Mouse (Mus musculus): Measurements from ENCODE around the gene Rtl1. TPM values are rescaled to one million over a fixed set of nuclear protein-coding genes. Genes with fewer than 3 reads are reported as not detected.

Gene Rtl1
- total RNA-seq (2021) = under 1 TPM; 0.09 to 0.15 TPM
- long read RNA-seq, experiment 1 = 0 reads
- long read RNA-seq, experiment 2 = 0 reads

- intact Hi-C loops (cut with DNase I) = no loop called here
- DNase-seq (ENCODE audit: low spot score in 2 of 2) = no peak
Observed at GRCm38 (mm10) chr12:109600230-109600629, at the start of gene Rtl1. Gene Rtl1, minus strand, starts transcription at chr12:109600330.

DNA sequence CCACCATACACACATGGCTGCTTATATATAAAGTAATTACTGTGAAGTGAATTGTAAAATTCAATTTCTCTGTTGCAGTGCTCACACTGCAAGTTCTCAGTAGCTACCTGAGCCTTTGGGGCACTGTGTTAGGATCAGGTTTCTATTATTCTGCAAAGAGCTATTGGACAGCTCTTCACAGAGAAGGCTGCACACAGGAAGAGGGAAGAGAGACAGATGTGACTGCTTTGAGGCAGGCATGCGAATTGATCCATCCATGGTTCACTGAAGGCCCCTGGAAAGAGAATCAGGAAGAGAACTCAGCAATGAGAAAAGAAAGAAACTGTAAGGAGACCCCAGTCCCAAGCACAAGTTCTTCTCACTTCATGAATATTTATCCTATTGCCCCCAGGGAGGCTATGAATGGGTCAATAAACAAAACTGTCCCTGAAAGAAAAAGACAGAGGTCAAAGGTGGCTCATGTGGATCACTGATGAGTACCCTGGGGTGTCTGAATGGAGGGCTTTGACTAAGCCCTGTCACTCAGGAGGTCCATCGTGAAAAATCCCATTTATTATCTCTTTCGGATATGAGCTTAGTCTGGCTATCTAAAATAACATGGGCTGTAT is 40.5 kb upstream of the Rtl1 start:
- no peak for DNase-seq (ENCODE audit: low spot score in 2 of 2)
- intact Hi-C loops (cut with DNase I) = no loop called here

GRCm38 (mm10) chr12:109632035-109632434 is 31.9 kb upstream of the Rtl1 start:
- no peak for DNase-seq (ENCODE audit: low spot score in 2 of 2)
- intact Hi-C loops (cut with DNase I) = no loop called here

DNA sequence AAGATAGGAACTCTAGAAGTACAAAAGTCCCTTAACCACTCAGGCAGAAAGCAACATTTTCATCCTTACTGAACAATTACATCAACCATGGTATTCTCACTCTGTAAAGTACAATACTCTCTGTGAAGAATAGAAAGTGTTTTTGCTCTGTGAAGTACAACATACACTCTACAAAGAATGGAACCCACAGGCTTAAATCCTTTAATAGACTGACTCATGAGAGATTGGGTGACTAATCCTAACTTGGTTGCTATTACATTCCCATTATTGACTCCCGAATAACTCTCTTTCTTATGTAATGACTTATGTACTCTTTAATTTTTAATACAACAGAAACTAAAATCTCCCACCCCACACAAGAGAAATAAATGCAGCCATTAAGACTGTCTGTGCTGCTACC is 28.8 kb upstream of the Rtl1 start:
- DNase-seq (ENCODE audit: low spot score in 2 of 2) = no peak
- intact Hi-C loops (cut with DNase I) = no loop called here

DNA sequence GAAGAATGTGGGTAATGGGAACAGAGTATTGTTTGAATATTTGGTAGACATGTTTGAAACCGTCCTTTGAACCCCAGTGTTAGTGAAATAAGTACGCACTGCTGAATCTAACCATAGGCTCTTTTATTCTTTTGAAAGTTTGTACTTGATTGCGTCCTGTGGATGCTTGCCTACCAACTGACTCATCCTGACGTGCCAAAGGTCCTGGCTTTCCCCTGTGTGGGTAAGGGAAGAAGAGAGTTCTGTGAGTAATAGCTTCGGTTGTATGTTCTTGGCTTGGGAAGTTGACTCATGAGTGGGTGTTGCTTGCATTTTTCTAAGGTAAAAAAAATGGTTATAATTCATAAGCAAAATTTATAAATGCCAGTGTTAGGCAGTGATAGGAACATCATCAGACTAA is 26.8 kb upstream of the Rtl1 start:
- intact Hi-C loops (cut with DNase I) = no loop called here
- no peak for DNase-seq (ENCODE audit: low spot score in 2 of 2)

DNA sequence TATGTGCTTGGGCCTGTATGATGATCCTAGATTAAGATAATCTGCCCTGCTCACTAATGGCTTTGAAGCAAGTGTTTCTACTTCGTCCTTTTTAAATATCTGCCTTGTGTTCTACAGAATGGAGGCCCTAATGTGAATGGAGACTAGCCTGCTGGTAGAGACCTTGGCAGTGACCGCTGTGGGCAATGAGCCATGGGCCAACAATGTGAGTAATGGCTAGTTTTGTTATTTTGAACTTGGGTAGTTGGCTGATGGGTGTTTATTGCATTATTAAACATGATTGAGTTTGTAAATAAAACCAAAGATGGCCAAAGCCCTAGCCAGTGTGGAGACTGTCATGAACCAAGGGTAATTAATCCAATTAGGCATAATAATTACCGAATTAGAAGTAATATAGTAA is 20.1 kb upstream of the Rtl1 start:
- DNase-seq (ENCODE audit: low spot score in 2 of 2) = no peak

GRCm38 (mm10) chr12:109617993-109618392 is 17.9 kb upstream of the Rtl1 start:
- intact Hi-C loops (cut with DNase I) = no loop called here

More for the DNA sequence above, 20.1 kb upstream of the Rtl1 start:
- intact Hi-C loops (cut with DNase I) = no loop called here

GRCm38 (mm10) chr12:109617126-109617525 is 17.0 kb upstream of the Rtl1 start:
- no peak for DNase-seq (ENCODE audit: low spot score in 2 of 2)
- intact Hi-C loops (cut with DNase I) = no loop called here

More at GRCm38 (mm10) chr12:109617993-109618392, 17.9 kb upstream of the Rtl1 start:
- no peak for DNase-seq (ENCODE audit: low spot score in 2 of 2)

DNA sequence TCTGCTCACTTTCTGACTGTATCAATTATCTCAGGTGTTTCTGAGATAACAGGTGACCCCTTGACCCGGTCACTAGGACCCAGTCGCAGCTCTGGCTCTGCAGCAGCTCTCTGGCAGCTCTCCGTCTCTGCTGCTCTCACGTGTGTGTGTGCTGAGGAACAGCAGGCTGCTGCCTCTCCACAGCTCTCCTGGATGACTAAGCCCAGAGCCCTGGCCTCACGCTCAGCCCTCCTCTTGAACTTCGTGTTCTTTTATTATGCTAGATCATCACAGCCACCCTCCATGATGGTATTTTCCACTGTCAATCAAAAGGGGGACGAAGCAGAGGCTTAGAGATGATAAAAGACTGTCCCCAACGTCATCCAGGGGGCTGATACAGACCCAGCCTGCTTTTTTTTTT is 15.2 kb upstream of the Rtl1 start:
- intact Hi-C loops (cut with DNase I) = no loop called here

GRCm38 (mm10) chr12:109614416-109614815 is 14.3 kb upstream of the Rtl1 start:
- no peak for DNase-seq (ENCODE audit: low spot score in 2 of 2)
- intact Hi-C loops (cut with DNase I) = no loop called here

More for the DNA sequence above, 15.2 kb upstream of the Rtl1 start:
- DNase-seq (ENCODE audit: low spot score in 2 of 2) = no peak

DNA sequence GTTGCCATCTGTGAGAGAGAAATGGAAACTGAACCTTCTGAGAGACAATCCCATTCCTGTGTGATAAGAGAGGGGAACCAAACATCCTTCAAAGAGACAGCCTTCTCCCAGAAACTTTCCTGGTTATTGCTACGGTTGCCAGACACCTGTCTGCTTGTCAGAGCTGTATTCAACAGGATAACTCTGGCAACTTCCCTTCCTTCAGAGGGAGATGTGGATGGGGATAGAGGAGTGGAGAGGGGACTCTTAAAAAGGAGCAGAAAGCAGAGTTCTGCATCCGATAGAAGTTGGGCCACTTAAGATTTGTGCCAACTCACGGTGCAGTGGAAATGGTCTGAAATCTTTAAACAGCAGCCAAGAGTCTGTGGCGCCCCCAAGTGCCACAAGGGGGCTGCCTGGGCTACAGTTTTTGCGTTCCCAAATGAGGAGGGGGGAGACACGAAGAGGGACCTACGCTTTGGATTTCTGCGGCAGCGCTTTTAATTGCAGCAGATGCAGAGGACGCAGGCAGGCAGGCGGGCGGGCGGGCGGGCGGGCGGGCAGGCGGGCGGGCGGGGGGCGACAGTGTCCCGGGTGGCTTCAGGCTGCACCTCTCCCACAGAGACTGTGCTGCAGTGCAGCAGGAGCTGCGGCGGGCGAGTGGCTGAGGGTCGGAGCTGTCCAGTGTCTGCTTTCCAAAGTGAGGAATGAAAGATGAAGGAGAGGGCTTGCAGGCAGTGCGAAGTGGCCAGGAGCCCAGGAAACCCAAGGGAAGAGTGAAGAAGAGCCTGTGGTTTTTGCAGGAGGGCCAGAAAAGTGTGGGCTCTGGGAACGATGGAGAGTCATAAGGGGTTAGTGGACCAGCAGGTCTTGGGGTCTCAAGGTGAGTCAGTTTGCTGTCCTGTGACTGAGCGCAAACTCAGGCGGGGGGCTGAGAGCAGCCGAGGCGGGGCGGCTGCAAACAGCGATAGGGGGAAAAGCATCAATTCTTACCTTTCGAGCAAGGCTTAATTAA is 12.6 kb upstream of the Rtl1 start:
- intact Hi-C loops (cut with DNase I) = no loop called here
- no peak for DNase-seq (ENCODE audit: low spot score in 2 of 2)

DNA sequence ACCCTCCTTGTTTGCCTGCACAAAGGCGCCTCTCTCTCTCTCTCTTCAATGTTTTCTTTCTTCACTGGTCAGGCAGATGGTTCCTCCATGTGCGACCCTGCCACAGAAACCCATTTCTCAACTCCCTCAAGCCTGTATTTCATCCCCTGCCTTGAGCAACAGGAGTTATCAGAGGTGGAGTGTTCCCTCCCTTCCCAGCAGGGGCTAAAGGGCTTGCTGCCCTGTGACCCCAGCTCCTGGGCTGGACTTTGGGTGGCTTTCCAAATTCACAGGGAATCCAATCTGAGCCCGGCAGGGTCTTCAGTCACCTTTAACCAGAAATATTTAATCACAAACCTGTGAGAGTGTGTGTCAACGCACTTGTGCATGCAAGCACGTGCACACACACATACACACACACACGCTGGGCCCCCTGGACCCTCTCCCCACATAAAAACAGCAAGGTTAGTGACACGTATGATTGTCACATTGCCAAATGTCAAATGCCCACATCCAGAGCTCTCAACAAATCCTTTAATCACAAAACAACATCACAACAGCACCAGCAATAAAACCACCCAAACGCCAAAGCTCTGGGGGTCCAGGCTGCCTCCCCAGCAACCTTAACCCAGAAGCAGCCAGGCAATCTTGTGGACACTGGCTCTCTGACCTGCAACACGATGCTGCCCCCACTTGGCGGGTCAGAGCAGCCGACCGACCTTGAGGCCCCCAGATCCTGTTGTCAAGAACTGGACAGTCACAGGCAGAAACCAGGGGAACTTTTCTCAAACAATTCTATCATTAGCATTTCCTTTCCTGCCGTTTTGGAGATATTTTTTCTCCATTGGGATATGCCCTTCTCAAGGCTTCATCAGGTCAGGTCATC is 8.7 kb upstream of the Rtl1 start:
- DNase-seq (ENCODE audit: low spot score in 2 of 2) = no peak
- intact Hi-C loops (cut with DNase I) = no loop called here

GRCm38 (mm10) chr12:109607953-109608352 is 7.8 kb upstream of the Rtl1 start:
- DNase-seq (ENCODE audit: low spot score in 2 of 2) = no peak
- intact Hi-C loops (cut with DNase I) = no loop called here

DNA sequence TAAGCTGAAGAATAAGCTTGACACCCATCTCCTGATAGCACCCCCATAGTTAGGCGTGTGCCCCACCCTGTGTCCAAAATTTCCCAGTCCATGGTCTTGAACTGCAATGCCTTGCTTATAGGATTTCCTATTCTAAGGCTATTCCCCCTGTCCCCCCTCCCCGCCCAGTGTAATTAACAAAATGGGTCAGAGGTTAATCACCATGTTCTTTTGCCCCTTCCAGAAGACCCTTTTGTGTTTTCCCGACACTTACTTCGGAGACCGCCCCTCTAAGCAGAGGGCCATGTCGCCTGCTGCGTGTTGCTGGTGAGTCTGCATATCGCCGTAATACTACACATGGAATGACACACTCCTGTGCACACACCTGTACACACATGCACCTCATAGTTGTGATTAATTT is 7.1 kb upstream of the Rtl1 start:
- DNase-seq (ENCODE audit: low spot score in 2 of 2) = no peak
- intact Hi-C loops (cut with DNase I) = no loop called here

DNA sequence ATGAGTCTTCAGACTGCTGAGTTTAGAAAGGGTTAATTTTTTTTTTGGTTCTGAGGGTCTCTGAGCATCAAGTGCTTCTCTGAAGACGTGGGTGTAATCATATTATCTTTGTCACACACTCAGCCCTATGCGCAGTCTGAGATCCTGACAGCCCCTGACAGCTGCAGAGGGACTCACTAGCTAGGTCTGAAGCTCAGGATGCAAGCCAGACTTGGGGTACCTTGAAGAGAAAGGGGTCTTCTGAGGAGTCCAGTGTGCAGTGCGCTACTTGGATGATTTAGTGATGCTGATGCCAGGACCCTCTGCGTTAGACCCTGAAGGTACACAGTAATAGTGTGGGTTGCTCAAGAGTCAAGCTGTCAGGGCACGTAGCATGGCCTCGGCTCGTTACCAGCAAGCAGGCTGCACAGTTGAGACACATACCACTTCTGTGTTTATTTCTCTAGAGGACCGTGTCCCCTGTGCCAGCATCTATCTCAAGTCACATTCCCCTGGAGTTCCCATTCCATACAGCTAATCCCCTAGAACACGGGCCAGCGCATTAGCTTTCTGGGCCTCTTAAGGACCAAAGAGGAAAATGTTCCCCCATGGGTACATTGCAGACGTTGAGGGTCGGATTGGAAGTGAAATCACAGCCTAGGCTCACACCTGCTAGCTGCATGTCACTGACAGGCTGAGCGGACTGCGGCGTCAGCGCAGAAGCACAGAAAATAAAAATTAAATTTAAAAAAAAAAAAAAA is 5.0 kb upstream of the Rtl1 start:
- DNase-seq (ENCODE audit: low spot score in 2 of 2) = no peak
- intact Hi-C loops (cut with DNase I) = no loop called here

DNA sequence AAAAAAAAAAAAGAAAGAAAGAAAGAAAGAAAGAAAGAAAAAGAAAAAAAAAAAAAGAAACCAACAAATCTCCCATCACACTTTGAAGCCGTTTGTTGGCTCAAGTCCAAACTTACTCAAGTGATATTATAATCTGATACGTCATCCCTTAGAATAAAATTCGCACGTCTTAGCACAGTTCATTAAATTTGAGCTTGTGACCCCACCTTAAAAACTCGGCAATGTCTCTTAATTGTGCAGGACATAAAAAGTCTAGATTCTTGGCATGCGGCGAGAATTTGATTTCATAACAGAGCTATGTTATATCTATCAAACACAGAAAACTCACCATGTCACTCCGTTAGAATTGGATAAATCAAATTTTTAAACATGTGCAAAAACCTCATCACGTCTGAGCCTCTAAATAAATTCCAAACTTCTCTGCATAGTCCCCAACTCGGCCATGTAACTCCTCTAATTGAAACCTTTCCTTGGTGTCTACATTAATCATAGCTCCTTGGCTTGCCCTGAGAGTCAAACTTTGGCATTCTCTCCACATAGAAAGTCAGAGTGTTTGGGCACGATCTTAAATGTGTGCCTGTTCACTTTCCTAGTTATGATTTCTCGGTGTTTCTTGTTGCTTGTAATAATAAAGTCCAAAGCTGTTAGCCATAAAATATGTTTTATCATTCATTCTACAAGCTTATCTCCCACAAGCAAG is 1.4 kb downstream of the Rtl1 start:
- no peak for DNase-seq (ENCODE audit: low spot score in 2 of 2)
- intact Hi-C loops (cut with DNase I) = no loop called here

GRCm38 (mm10) chr12:109596726-109597125 is 3.4 kb downstream of the Rtl1 start:
- no peak for DNase-seq (ENCODE audit: low spot score in 2 of 2)
- intact Hi-C loops (cut with DNase I) = no loop called here

- DNase-seq (ENCODE audit: low spot score in 2 of 2) = no peak
- intact Hi-C loops (cut with DNase I) = no loop called here
Observed at GRCm38 (mm10) chr12:109596232-109596631, 3.9 kb downstream of the Rtl1 start.

DNA sequence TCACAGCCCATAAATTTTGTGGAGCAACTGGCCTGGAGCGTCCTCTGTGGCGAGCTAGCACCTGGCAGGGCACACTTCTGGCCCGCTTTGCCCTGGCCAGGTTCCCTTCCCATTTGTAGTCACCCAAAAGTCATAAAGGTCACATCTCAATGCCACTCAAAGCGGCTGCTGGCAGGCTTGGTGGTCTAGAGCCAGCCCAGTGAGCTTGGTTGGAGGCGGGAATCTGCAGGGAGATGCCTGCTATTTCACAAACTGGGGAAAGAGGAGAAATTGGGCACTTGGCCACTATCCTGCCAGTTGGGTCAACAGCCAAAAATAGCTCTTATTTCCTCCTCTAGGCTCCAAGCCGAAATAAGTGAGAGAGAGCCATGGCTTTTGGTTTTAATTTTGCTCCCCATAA is 4.4 kb downstream of the Rtl1 start:
- intact Hi-C loops (cut with DNase I) = no loop called here
- DNase-seq (ENCODE audit: low spot score in 2 of 2) = no peak

All from left cerebral cortex, postnatal 14 days (tissue).